Mouse (Mus musculus) lung, adult 2 months (tissue): ENCODE measurements around the gene Cilp2.

Experiments
- CTCF ChIP-seq: fragments of 200-500 bp; IDR thresholded peaks from 2 replicates; pipeline ENCODE4 v1.5.1; 2011; ENCODE audit warnings: mild to moderate bottlenecking, low read length, control low read depth; ENCODE audit not compliant: insufficient read depth
- POLR2A ChIP-seq: fragments of 200-500 bp; IDR thresholded peaks from 2 replicates; pipeline ENCODE4 v1.6.1; 2011; ENCODE audit warnings: low read depth, mild to moderate bottlenecking, control low read depth, low read length, borderline replicate concordance; ENCODE audit errors: extremely low read depth

DNA sequence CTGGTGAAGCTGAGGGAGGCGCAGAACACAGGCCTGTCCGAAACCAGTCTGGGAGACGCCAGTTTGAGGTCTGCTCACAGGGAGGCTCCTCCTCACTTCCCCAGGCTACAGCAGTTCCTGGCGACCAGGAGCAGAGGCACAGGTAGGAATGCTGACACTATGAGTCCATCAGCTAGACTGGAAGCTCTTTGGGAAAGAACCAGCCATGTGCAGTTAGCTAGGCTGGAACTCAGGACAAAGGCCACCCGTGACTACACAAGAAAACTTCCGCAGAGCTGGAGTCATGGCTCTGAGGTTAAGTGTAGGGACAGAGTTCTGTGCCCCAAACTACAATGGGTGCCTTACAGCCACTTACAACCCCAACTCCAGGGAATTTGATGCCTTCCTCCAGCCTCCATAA is 10.4 kb upstream of the Cilp2 start:
- no peak for TF ChIP-seq CTCF
- no peak for TF ChIP-seq POLR2A
